Mouse (Mus musculus) gastrocnemius, postnatal 14 days (tissue): ENCODE data around the gene Smarcd3. TPM values are rescaled to one million over a fixed set of nuclear protein-coding genes. Genes with fewer than 3 reads are reported as not detected.
"Not testable (repeated sequence)": the region's sequence is repeated elsewhere in the genome, so short reads cannot be mapped to it uniquely, and the experiment has no call there.

Experiments used
- DNase-seq: peaks from one replicate; pipeline ENCODE4 v3.0.0; 2021; ENCODE audit warnings: mixed read lengths
- intact Hi-C: fragments of 180-260 bp; cut with DNase I; formaldehyde crosslinking; loops from one replicate; pipeline ENCODE4 v1.15.1; 2025; ENCODE audit warnings: low total_unique reads
- microRNA-seq, 2 experiments: library from miRNA; unstranded; fragments of <30 nt; microRNA quantifications; one replicate each; pipeline ENCODE4 v1.2.0; 2021
- total RNA-seq, 2 experiments: library from RNA; stranded (reverse); gene quantifications; 2 replicates each; pipeline ENCODE4 v1.2.3; 2021

Gene Smarcd3
- total RNA-seq, 2 experiments from 2014 or later: 95.1 to 113 TPM

DNA sequence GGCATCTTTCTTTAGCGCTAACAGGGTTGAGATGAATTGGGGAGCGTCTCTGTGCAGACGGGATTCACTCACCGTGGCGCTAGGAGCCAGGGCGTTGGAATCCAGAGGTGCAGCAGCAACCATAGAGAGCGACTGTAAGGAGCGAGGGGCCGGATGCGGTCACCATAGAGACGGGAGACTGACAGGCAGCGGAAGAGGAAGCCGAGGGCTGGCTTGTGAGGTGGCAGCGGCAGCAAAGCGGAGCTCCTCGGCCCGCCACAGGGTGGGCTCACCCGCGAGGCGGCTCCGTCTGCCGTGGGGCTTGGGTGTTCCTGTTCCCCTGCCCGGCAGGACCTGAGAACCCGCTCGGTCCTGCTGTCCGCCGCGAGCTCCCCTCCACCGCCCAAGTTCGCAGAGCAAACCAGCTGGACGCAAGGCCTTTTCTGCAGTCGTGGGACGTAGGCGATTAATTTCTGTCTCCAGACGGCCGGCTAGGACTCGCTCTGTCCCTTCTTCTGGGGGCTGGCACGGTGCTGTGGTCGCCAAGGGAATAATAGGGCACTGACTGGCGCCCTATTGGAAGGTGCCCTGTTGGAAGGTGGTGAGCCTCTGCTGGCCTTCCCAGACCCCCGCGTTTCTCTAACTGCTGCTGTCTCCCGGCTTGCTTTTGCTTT lies 37.5 kb downstream of the Smarcd3 start, which contains the start of gene Chpf2:
Gene Chpf2 (plus strand): TSS at position 195 of the 653 bp plus-strand sequence.
- intact Hi-C loops: no loop called here
- peak; percentile 86 for DNase-seq

DNA sequence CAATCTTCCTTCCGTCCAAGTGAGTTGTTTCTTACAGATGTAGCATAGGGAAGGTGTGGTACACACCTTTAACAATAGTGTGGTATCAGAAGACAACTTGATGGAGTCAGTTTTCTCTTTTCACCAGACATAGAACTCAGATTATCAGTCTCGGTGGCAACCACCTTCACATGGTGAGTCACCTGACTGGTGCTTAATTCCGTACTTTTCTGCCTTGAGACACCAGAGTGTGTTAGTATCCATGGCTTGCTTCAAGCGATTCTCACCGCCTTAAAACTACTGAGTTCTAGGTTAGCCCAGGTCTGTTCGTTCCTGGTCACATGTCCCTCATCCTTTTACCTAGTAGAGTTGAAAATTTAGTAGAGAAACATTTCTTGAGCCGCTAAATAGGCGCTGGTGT lies 38.1 kb downstream of the Smarcd3 start:
- intact Hi-C loops: no loop called here
- no peak for DNase-seq

DNA sequence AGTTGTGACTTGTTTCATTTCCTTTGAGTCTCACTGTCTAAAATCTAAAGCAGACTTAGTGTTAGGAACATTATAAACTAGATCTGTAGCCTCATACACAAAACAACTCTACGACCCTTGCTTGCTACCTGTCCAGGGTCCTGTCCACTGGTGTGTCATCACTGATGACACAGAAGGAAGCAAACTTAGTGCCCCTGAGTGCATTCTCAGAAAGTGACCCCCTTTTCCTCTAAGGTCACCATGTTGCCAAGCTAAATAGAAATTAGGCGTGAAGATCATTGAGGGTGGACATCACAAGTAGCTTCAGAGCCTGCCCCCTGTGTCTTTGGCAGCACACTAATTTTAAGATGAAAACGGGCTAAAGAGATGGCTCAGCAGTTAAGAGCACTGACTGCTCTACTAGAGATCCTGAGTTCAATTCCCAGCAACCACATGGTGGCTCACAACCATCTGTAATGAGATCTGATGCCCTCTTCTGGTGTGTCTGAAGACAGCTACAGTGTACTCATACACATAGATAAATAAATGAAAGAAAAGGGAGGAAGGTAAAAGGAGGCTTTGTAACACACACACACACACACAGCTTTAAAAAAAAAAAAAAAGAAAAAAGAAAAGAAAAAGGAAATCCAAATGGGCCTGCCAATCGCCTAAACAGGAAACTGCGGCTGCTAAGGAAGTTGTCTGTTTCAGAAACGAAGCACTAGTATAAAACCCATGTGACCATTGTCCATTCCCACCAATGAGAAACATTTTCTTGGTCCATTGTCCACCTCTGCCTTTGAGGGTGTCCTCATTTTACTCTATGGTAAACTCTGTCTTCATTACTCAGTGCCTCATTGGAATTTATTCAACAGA lies 45.9 kb downstream of the Smarcd3 start:
- intact Hi-C loops: no loop called here

DNA sequence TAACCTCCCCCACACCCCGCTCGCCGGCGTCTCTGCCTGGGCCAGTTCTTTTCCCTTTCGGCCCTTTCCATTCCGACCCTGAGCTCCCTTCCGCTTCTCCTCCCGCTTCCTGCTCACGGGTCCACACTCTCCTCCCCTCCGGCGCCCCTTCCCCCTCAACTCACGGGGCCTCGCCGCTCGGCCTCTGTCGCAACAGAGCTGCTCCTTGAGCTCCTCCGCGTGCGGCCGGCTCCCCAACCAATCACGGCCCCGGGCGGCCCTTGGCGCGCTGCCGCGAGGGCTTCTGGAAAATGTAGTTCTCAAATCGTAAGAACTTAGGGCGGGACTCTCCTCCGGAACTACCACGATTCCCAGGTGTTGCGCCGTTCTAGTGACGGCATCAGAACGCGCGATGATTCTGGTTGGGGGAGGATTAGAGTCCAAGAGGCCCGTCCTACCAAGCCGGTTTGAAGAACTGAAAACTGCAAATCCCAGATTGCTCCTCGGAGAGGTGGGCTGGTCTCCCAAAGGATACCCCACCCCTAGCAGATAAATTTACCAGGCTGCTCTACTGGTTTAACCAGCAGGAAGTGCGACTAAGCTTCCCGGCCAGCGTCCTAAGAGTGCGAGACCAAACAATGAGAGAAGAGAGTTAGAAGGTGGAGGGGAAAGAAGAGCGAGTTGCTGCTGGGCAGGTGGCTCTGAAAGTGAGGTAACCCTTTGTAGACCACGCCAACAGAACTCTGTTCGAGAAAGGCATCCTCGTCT lies 46.9 kb downstream of the Smarcd3 start, which contains the start of gene Abcf2:
Gene Abcf2 (minus strand): TSS at position 285 of the 747 bp plus-strand sequence.
- intact Hi-C loops: no loop called here
- peak; percentile 100 for DNase-seq

More for the DNA sequence above, 45.9 kb downstream of the Smarcd3 start:
- DNase-seq: no peak

DNA sequence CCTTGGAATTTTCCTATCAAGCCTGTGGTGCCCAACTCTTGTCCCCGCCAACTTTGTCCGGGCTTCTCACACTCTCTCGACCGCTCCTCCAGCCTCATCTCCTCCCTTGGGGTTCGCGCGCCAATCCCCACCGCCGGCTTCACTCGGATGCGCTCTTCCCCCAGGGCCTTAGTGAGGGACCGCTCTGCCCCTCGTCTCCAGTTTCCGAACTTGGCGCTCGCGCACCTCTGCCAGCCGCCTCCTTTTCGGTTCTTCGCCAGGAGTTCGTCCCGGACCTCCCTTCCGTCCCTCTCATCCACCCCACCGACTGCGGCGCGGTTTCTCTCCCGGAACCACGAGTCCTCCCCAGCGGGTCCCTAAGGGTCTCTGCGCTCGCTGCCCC lies 47.4 kb downstream of the Smarcd3 start:
- DNase-seq: peak; percentile 49
- intact Hi-C loops: no loop called here

DNA sequence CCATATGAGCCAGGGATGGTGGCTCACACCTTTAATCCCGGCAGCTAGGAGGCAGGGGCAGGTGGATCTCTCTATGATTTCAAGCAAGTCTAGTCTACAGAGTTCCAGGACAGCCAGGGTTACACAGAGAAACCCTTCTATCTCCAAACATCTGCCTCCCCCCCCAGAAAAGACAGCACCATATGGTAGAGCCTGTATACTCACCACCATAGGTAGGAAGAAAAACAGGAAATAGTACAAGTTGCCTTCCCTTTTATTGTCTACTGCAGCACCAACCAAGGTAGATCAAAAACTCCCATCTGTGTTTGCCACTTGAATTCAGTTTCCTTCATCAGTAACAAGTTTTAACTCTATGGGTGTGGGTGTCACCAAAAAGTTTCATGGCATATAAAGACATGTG lies 48.3 kb downstream of the Smarcd3 start:
- no peak for DNase-seq
- intact Hi-C loops: no loop called here

DNA sequence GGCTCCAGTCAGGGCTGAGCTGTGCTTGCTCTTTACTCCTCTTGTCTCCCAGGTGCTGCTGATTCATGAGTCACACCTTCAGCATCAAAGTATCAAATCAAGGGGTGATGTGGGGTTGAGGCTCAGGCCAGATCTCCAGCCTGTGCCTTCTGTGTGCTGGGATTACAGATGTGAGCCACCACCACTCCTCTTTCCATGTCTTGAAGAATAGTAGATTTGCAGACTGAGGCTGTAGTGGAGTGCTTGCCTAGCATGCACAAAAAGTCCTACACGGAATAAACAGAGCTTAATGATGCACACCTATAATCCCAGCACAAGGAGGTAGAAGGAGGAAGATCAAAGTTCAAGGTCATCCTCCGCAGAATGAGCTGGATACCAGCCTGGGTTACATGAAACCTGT lies 67.5 kb downstream of the Smarcd3 start, which contains the start of gene 4931409K22Rik:
Gene 4931409K22Rik (minus strand): TSS at position 101 of the 400 bp plus-strand sequence.
- no peak for DNase-seq
- intact Hi-C loops: no loop called here

DNA sequence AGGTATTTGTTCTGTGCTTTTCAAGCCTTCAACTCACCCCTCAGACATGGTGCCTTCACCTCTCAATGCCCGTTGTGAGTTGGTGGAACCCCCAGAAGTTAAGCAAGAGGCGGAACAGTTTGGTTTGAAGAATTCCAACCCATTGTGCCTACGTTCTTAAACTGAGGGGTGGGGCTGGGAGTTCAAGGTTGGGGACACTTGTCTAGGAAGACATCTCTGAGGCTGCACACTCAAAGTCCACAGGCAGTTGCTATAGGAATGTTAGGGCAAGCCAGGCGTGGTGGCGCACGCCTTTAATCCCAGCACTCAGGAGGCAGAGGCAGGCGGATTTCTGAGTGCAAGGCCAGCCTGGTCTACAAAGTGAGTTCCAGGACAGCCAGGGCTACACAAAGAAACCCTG lies 68.9 kb downstream of the Smarcd3 start:
- intact Hi-C loops: not testable (repeated sequence)

DNA sequence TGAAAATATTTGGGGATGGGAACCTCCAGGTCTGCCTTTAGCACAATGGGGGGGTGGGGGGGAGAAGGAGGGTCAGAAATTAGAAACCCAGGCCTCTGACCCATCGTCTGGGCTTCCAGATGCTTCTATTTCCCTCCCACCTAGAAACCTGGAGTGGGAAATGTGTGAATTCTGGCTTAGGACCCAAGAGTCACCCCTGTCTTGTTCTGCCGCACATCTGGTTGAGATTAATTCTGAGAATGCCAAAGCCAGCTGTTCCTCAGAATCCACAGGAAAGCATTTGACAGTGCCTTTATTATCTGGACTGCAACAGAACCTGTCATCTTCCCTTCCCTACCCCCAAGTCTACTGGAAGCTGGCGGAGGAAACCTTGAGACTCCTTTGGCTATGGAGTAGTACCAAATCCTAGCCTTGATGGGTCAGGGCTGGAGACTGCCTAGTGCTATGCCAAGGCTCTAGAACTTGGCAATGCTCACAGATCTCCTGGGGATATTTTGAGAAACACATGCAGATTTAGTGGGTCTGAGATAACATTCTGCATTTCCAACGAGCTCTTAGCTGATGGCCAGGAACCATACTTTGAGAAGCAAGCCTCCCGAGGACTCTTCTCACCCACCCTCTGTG lies 70.5 kb downstream of the Smarcd3 start:
- intact Hi-C loops: no loop called here
- DNase-seq: no peak

More for the DNA sequence above, 68.9 kb downstream of the Smarcd3 start:
- DNase-seq: not testable (repeated sequence)

DNA sequence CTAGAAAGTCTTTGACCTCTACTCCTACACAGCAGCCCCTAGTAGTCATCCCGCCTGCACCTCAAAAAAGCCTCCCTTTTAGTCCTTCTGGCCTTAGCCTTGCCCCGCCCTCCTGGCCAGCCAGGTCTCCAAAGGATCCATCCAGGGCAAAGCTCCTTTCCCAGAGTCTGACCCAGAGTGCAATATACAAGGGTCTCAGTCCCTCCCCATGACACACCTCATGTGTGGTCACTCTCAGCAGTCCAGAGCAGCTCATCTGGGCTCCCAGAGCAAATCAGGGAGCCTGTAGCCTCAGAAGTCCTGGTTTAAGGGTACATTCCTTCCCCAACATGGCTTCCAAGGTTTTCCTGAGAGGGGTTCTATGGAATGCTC lies 72.9 kb downstream of the Smarcd3 start:
- intact Hi-C loops: no loop called here

DNA sequence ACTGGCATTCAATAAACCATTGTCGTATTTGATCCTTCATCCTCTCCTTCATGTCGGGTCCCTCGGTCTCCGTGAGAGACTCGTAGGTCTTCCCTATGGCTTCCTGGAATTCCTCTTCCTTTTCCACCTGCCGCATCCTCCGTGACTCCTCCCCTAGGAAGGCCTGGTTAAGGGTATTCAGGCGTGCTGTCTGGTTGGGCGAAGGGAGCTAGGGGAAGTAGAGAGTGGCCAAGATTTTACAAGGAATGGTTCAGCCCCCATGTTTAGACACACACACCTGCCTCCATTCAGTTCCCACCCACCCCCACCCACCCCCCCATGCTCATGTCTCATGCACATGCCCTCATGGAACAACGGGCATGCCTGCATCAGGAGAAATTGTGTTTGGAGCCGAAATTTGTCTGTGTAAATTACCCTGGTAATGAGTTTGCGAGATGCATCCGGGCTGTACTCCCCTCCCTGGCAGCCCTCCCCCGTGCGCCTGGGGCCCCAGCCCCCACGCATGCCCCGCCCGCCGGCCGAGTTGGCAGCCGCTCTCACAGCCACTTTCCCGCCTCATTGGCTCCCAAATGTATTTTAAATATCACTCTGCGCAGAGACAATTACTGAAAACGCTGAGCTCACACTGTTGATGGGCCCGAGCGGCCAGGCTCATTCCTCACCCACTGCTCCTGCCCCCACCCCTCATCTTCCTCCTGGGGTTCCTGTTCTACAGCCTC lies 73.5 kb downstream of the Smarcd3 start:
- DNase-seq: peak; percentile 57
- intact Hi-C loops: no loop called here

More for the DNA sequence above, 72.9 kb downstream of the Smarcd3 start:
- no peak for DNase-seq

DNA sequence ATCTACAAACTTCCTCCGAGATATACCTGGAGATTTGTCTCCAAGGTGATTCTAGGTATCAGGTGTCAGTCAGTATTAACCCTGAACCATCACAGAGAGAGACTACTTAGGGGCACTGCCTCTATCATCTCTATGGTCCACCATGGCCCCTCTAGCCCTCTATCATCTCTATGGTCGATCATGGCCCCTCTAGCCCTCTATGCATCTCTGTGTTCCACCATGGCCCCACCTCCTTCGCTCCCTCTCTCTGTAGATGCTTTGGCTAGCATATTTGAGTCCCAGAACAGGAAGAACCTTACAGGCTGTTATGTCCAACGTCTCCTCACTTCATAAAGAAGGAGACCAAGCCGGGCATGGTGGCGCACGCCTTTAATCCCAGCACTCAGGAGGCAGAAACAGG lies 81.6 kb downstream of the Smarcd3 start:
- intact Hi-C loops: no loop called here
- DNase-seq: no peak

DNA sequence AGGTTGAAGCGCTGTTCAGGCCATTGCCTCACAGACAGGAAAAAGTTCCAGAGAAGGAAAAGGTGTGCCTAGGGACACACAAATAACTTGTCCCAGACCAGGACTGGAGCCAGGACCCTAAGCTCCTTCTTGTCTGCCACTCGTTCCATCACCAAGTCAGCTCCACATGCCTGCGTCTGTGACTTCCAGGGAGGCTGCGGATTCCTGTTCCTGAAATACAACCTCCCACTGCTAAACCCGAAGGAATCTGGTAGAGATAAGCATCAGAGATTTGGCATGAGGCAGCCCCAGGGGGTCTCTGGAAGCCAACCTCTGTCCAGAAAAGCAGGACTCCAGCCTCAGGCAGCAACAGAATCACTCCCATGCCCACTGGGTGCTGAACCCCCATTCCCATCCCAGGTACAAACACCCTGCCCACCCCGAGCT lies 83.1 kb downstream of the Smarcd3 start:
- intact Hi-C loops: no loop called here
- no peak for DNase-seq

Small RNA genes within 50 kb of the gene (microRNA-seq; reads per million reads assigned to microRNA genes)
- 169 to 173 reads per million in 2 experiments for gene Mir671

Other genes starting within 250 kb of the Smarcd3 start
- gene Atg9b, start 232.3 kb downstream of the Smarcd3 start, total RNA-seq: under 1 TPM; 0.11 to 0.14 TPM
- gene Abcb8, start 230.7 kb downstream of the Smarcd3 start, total RNA-seq: 10 to 100 TPM; 36.2 to 43.6 TPM
- under 1 TPM in 1 of 2 experiments, not detected in 1; 0.29 TPM for gene Asic3, start 211.0 kb downstream of the Smarcd3 start, total RNA-seq
- gene Cdk5, start 200.9 kb downstream of the Smarcd3 start, total RNA-seq: 10 to 100 TPM; 12.4 to 13.4 TPM
- gene Slc4a2, start 200.6 kb downstream of the Smarcd3 start, total RNA-seq: 10 to 100 TPM; 21.7 to 22.8 TPM
- 100 to 1,000 TPM; 132 to 146 TPM for gene Fastk, start 179.1 kb downstream of the Smarcd3 start, total RNA-seq
- gene Tmub1, start 176.6 kb downstream of the Smarcd3 start, total RNA-seq: 10 to 100 TPM; 11.4 to 13.7 TPM
- 10 to 100 TPM; 44.7 to 49.8 TPM for gene Agap3, start 172.2 kb downstream of the Smarcd3 start, total RNA-seq
- not detected for gene Gbx1, start 97.2 kb downstream of the Smarcd3 start, total RNA-seq
- gene Asb10, start 83.4 kb downstream of the Smarcd3 start, total RNA-seq: 10 to 100 TPM; 36.2 to 38.4 TPM
- not detected for gene 4931409K22Rik, start 67.6 kb downstream of the Smarcd3 start, total RNA-seq
- 10 to 100 TPM; 78.5 to 84.4 TPM for gene Abcf2, start 46.9 kb downstream of the Smarcd3 start, total RNA-seq
- gene Chpf2, start 37.7 kb downstream of the Smarcd3 start, total RNA-seq: 10 to 100 TPM; 15.8 to 17.9 TPM
- 10 to 100 TPM; 21.7 to 23.6 TPM for gene Nub1, start 61.1 kb upstream of the Smarcd3 start, total RNA-seq
- under 1 TPM; 0.07 to 0.35 TPM for gene Wdr86, start 106.3 kb upstream of the Smarcd3 start, total RNA-seq
- gene Crygn, start 133.6 kb upstream of the Smarcd3 start, total RNA-seq: 1 to 10 TPM in 1 of 2 experiments, not detected in 1; 1.7 TPM
- gene Rheb, start 218.2 kb upstream of the Smarcd3 start, total RNA-seq: 10 to 100 TPM; 55.8 to 56.5 TPM